Mouse (Mus musculus) erythroblast, adult 5-6 weeks (primary cell): ENCODE results near the gene Ppp1r1c. TPM values are rescaled to one million over a fixed set of nuclear protein-coding genes. Genes with fewer than 3 reads are reported as not detected.
"Not testable (repeated sequence)": the region's sequence is repeated elsewhere in the genome, so short reads cannot be mapped to it uniquely, and the experiment has no call there.

ENCODE experiments used
- ATAC-seq: replicated peaks from 2 replicates; pipeline ENCODE4 v1.8.0; 2016; ENCODE audit warnings: moderate number of reproducible peaks, mild to moderate bottlenecking, moderate TSS enrichment, inconsistent platforms; ENCODE audit not compliant: poor library complexity, low FRiP score, severe bottlenecking
- total RNA-seq, 2 experiments: library from RNA; stranded (forward) in 1 of 2; stranded (reverse) in 1 of 2; fragments of 150-400 nt in 1 of 2; fragments of 200-764, 138-1000 nt in 1 of 2; gene quantifications; 2 replicates each; pipeline versions ENCODE4 v1.2.3 to v1.2.4; 2015 to 2017; ENCODE audit warnings: low replicate concordance in 2 of 2

Ppp1r1c gene
- total RNA-seq, 2 experiments from 2014 or later: not detected

GRCm38 (mm10) chr2:79839090-79839489 is 131.5 kb downstream of the Ppp1r1c start:
- no peak for ATAC-seq

- no peak for ATAC-seq
Observed at GRCm38 (mm10) chr2:79839513-79839912, 131.9 kb downstream of the Ppp1r1c start.

GRCm38 (mm10) chr2:79847396-79847795 is 139.8 kb downstream of the Ppp1r1c start:
- not testable (repeated sequence) for ATAC-seq

GRCm38 (mm10) chr2:79856874-79857273 is 149.3 kb downstream of the Ppp1r1c start:
- no peak for ATAC-seq

GRCm38 (mm10) chr2:79865275-79865999 is 157.9 kb downstream of the Ppp1r1c start:
- ATAC-seq: peak; percentile 60

Other genes starting within 250 kb of the Ppp1r1c start
- 3.8 and 7.5 TPM in 2 replicates for gene Itprid2, start 72.4 kb upstream of the Ppp1r1c start, total RNA-seq (2015; ENCODE audit: low replicate concordance)
- gene Itprid2, start 72.4 kb upstream of the Ppp1r1c start, total RNA-seq (2017; ENCODE audit: low replicate concordance): 2.1 and 3.2 TPM in 2 replicates